Mouse (Mus musculus) embryonic facial prominence, embryonic 14.5 days (tissue): Measurements from ENCODE around the gene Lekr1. TPM values are rescaled to one million over a fixed set of nuclear protein-coding genes. Genes with fewer than 3 reads are reported as not detected.
A peak's percentile ranks its signal among the peaks of the same experiment; 100 is the strongest.

Experiments
- ATAC-seq: fragments of 200-750 bp; cut with Nextera tagmentation; 2 replicates; pipeline ENCODE4 v1.8.0; 2017; ENCODE audit warnings: low read depth, moderate number of reproducible peaks, moderate TSS enrichment
- DNase-seq: peaks from one replicate; pipeline ENCODE4 v3.0.0-alpha.2; 2015; ENCODE audit warnings: low spot score
- H3K27ac ChIP-seq: fragments of 300-500 bp; sonication (generic); replicated peaks from 2 replicates; pipeline ENCODE4 v1.5.1; 2014; ENCODE audit warnings: low read depth, mild to moderate bottlenecking, low read length, moderate library complexity
- H3K27me3 ChIP-seq: fragments of 300-500 bp; sonication (generic); replicated peaks from 2 replicates; pipeline ENCODE4 v1.6.1; 2014; ENCODE audit warnings: low read length; ENCODE audit not compliant: control insufficient read depth, insufficient read depth
- H3K36me3 ChIP-seq: fragments of 300-500 bp; sonication (generic); 2 replicates; pipeline ENCODE4 v1.6.1; 2014; ENCODE audit warnings: low read length, mixed read lengths; ENCODE audit not compliant: control insufficient read depth, insufficient read depth
- H3K4me1 ChIP-seq: fragments of 300-500 bp; sonication (generic); 2 replicates; pipeline ENCODE4 v1.6.1; 2014; ENCODE audit warnings: antibody characterized with exemption, low read length; ENCODE audit not compliant: control insufficient read depth, insufficient read depth
- H3K4me2 ChIP-seq: fragments of 300-500 bp; sonication (generic); 2 replicates; pipeline ENCODE4 v1.6.1; 2014; ENCODE audit warnings: low read depth, mild to moderate bottlenecking, low read length, moderate library complexity, mixed read lengths
- H3K4me3 ChIP-seq: fragments of 300-500 bp; sonication (generic); 2 replicates; pipeline ENCODE4 v1.5.1; 2014; ENCODE audit warnings: low read depth, mild to moderate bottlenecking, low read length
- H3K9ac ChIP-seq: fragments of 300-500 bp; sonication (generic); 2 replicates; pipeline ENCODE4 v1.6.1; 2014; ENCODE audit warnings: low read depth, mild to moderate bottlenecking, low read length, moderate library complexity, mixed read lengths
- H3K9me3 ChIP-seq: fragments of 300-500 bp; sonication (generic); 2 replicates; pipeline ENCODE4 v1.6.1; 2016; ENCODE audit warnings: low read length; ENCODE audit not compliant: control insufficient read depth
- whole genome bisulfite sequencing: fragments of 180-500 bp; shearing (Covaris S2); extraction: QIAGEN DNeasy Blood & Tissue Kit; methylation state at CpG from one replicate; pipeline ENCODE4 v1.1.7; 2014; 5-methylcytosine and 5-hydroxymethylcytosine counted together
- polyA plus RNA-seq: library from polyadenylated mRNA; unstranded; fragments of >200 nt; fragmentation: Nextera tagmentation; extraction: Ambion mirVana; gene quantifications from 2 replicates; pipeline ENCODE4 v1.2.1, GENCODE M21; 2014

The Lekr1 gene
- polyA plus RNA-seq, 1 experiment from 2014 or later: 8.9 TPM

GRCm38 (mm10) chr3:65841175-65841574 is 175.1 kb downstream of the Lekr1 start:
- DNase-seq (no peak), ATAC-seq (no peak)
- Histone ChIP-seq H3K4me3 (no peak overlapping the region), H3K4me1 (no peaks in the 10 kb centered on the region), H3K27me3 (no peaks in the 10 kb centered on the region), H3K36me3 (no peaks in the 10 kb centered on the region), H3K9me3 (no peaks in the 10 kb centered on the region), H3K9ac (no peak overlapping the region), H3K27ac (no peak overlapping the region), H3K4me2 (no peak overlapping the region)
- WGBS: 87% methylated on average over 8 of the region's 8 CpGs

GRCm38 (mm10) chr3:65842515-65843184 is 176.6 kb downstream of the Lekr1 start:
- no peaks in the 10 kb centered on the region for H3K9me3 ChIP-seq
- WGBS: 79% methylated on average over 5 of the region's 5 CpGs

GRCm38 (mm10) chr3:65843185-65843552 is 177.1 kb downstream of the Lekr1 start:
- Histone ChIP-seq H3K27ac (no peak overlapping the region), H3K9me3 (no peaks in the 10 kb centered on the region), H3K4me2 (no peak overlapping the region), H3K27me3 (no peaks in the 10 kb centered on the region), H3K4me3 (no peak overlapping the region), H3K9ac (no peak overlapping the region), H3K36me3 (no peaks in the 10 kb centered on the region), H3K4me1 (0 out of 2 replicates have a peak, but pooled peaks cover 9% of the 10 kb centered on the region)
- DNase-seq: no peak
- no peak for ATAC-seq
- 63% methylated on average over 4 of the region's 4 CpGs for WGBS

More at GRCm38 (mm10) chr3:65842515-65843184, 176.6 kb downstream of the Lekr1 start:
- H3K27me3 ChIP-seq: no peaks in the 10 kb centered on the region
- no peak overlapping the region for H3K27ac ChIP-seq
- no peak overlapping the region for H3K4me2 ChIP-seq
- no peak overlapping the region for H3K9ac ChIP-seq
- H3K36me3 ChIP-seq: no peaks in the 10 kb centered on the region
- H3K4me1 ChIP-seq: 0 out of 2 replicates have a peak, but pooled peaks cover 9% of the 10 kb centered on the region
- DNase-seq (no peak), ATAC-seq (no peak)
- no peak overlapping the region for H3K4me3 ChIP-seq

GRCm38 (mm10) chr3:65844302-65844701 is 178.3 kb downstream of the Lekr1 start:
- no peak overlapping the region for H3K4me3 ChIP-seq
- DNase-seq (no peak), ATAC-seq (no peak)
- H3K4me2 ChIP-seq: no peak overlapping the region
- no peak overlapping the region for H3K9ac ChIP-seq
- no peaks in the 10 kb centered on the region for H3K9me3 ChIP-seq
- 0 out of 2 replicates have a peak, but pooled peaks cover 9% of the 10 kb centered on the region for H3K4me1 ChIP-seq
- H3K27ac ChIP-seq: no peak overlapping the region
- 88% methylated on average over 10 of the region's 10 CpGs for WGBS
- H3K36me3 ChIP-seq: no peaks in the 10 kb centered on the region
- no peaks in the 10 kb centered on the region for H3K27me3 ChIP-seq

GRCm38 (mm10) chr3:65844851-65845552 is 179.0 kb downstream of the Lekr1 start:
- no peak overlapping the region for H3K27ac ChIP-seq
- ATAC-seq: peak; percentile 26; the same call in 1 of the 2 replicates

GRCm38 (mm10) chr3:65847158-65847787 is 181.2 kb downstream of the Lekr1 start:
- Histone ChIP-seq H3K9ac (no peak overlapping the region), H3K27me3 (no peaks in the 10 kb centered on the region), H3K9me3 (no peaks in the 10 kb centered on the region), H3K4me1 (0 out of 2 replicates have a peak, but pooled peaks cover 9% of the 10 kb centered on the region), H3K36me3 (no peaks in the 10 kb centered on the region), H3K4me3 (no peak overlapping the region), H3K4me2 (no peak overlapping the region), H3K27ac (no peak overlapping the region)
- WGBS: 66% methylated on average over 4 of the region's 4 CpGs
- ATAC-seq: no peak
- peak; percentile 56 for DNase-seq

More at GRCm38 (mm10) chr3:65844851-65845552, 179.0 kb downstream of the Lekr1 start:
- WGBS: 80% methylated on average over 8 of the region's 8 CpGs
- peak; percentile 71 for DNase-seq
- Histone ChIP-seq H3K27me3 (no peaks in the 10 kb centered on the region), H3K36me3 (no peaks in the 10 kb centered on the region), H3K4me2 (no peak overlapping the region), H3K4me3 (no peak overlapping the region), H3K4me1 (0 out of 2 replicates have a peak, but pooled peaks cover 9% of the 10 kb centered on the region), H3K9ac (no peak overlapping the region), H3K9me3 (no peaks in the 10 kb centered on the region)

GRCm38 (mm10) chr3:65853746-65854145 is 187.7 kb downstream of the Lekr1 start:
- no peak for ATAC-seq
- H3K9me3 ChIP-seq: no peaks in the 10 kb centered on the region
- peaks cover 7% of the 10 kb centered on the region for H3K4me1 ChIP-seq
- no peak overlapping the region for H3K27ac ChIP-seq
- no peaks in the 10 kb centered on the region for H3K36me3 ChIP-seq
- H3K4me2 ChIP-seq: no peak overlapping the region
- no peak overlapping the region for H3K4me3 ChIP-seq
- DNase-seq: no peak
- H3K27me3 ChIP-seq: no peaks in the 10 kb centered on the region
- H3K9ac ChIP-seq: no peak overlapping the region
- 53% methylated on average over 5 of the region's 5 CpGs for WGBS

GRCm38 (mm10) chr3:65855521-65855920 is 189.5 kb downstream of the Lekr1 start:
- Histone ChIP-seq H3K4me3 (no peak overlapping the region), H3K9ac (no peak overlapping the region), H3K4me1 (peaks cover 10% of the 10 kb centered on the region), H3K27ac (no peak overlapping the region), H3K36me3 (no peaks in the 10 kb centered on the region), H3K27me3 (no peaks in the 10 kb centered on the region), H3K9me3 (no peaks in the 10 kb centered on the region), H3K4me2 (no peak overlapping the region)
- no peak for ATAC-seq
- no peak for DNase-seq
- 83% methylated on average over 5 of the region's 5 CpGs for WGBS
